Mouse (Mus musculus) common myeloid progenitor, adult 5-6 weeks (primary cell): ENCODE measurements around the gene Zfp740. TPM values are rescaled to one million over a fixed set of nuclear protein-coding genes. Genes with fewer than 3 reads are reported as not detected.

Source experiments
- total RNA-seq: library from RNA; stranded (forward); fragments of 200-1000, 187-1606 nt; gene quantifications from 2 replicates; pipeline ENCODE4 v1.2.3, GENCODE M21; 2017

Gene Zfp740
- total RNA-seq, 1 experiment from 2014 or later, result 33.7 TPM

Other genes with a start within 250 kb of the Zfp740 start
- not detected in 2 replicates for gene Krt78, start 249.0 kb upstream of the Zfp740 start, total RNA-seq
- not detected in 2 replicates for gene Krt8, start 198.8 kb upstream of the Zfp740 start, total RNA-seq
- gene Krt18, start 175.1 kb upstream of the Zfp740 start, total RNA-seq, result 15.7 and 19.7 TPM in 2 replicates
- 452 and 502 TPM in 2 replicates for gene Eif4b, start 129.5 kb upstream of the Zfp740 start, total RNA-seq
- not detected in 2 replicates for gene Tns2, start 102.8 kb upstream of the Zfp740 start, total RNA-seq
- gene Spryd3, start 67.0 kb upstream of the Zfp740 start, total RNA-seq, result 9.7 and 15.5 TPM in 2 replicates
- not detected in 2 replicates for gene Igfbp6, start 58.9 kb upstream of the Zfp740 start, total RNA-seq
- 3.3 and 6.3 TPM in 2 replicates for gene Soat2, start 52.7 kb upstream of the Zfp740 start, total RNA-seq
- gene Csad, start 1.5 kb downstream of the Zfp740 start, total RNA-seq, result 7.0 and 27.8 TPM in 2 replicates
- 81.3 and 108 TPM in 2 replicates for gene Itgb7, start 28.7 kb downstream of the Zfp740 start, total RNA-seq
- gene Rarg, start 54.3 kb downstream of the Zfp740 start, total RNA-seq, result 1.2 and 3.9 TPM in 2 replicates
- not detected in 2 replicates for gene Gm9918, start 67.3 kb downstream of the Zfp740 start, total RNA-seq
- gene Mfsd5, start 76.2 kb downstream of the Zfp740 start, total RNA-seq, result 16.8 and 21.0 TPM in 2 replicates
- gene Espl1, start 93.0 kb downstream of the Zfp740 start, total RNA-seq, result 24.6 and 39.7 TPM in 2 replicates
- gene Pfdn5, start 122.9 kb downstream of the Zfp740 start, total RNA-seq, result 219 and 289 TPM in 2 replicates
- 40.0 and 50.8 TPM in 2 replicates for gene Myg1, start 128.5 kb downstream of the Zfp740 start, total RNA-seq
- 111 and 199 TPM in 2 replicates for gene Aaas, start 147.5 kb downstream of the Zfp740 start, total RNA-seq
- not detected in 2 replicates for gene Sp7, start 163.9 kb downstream of the Zfp740 start, total RNA-seq
- 65.3 and 87.3 TPM in 2 replicates for gene Sp1, start 202.9 kb downstream of the Zfp740 start, total RNA-seq
- gene Amhr2, start 242.1 kb downstream of the Zfp740 start, total RNA-seq, result not detected in 2 replicates